Mouse (Mus musculus) thymus, postnatal 14 days (tissue): ENCODE results near the gene B4galnt4.
A peak's percentile ranks its signal among the peaks of the same experiment; 100 is the strongest.
"Not testable (repeated sequence)": the region's sequence is repeated elsewhere in the genome, so short reads cannot be mapped to it uniquely, and the experiment has no call there.

Experiments used
- DNase-seq: peaks from one replicate; pipeline ENCODE4 v3.0.0; 2021

The B4galnt4 gene

GRCm38 (mm10) chr7:141060426-141061242 is at the start of gene B4galnt4:
TSS of gene B4galnt4 (plus strand) at chr7:141061104.
- peak; percentile 68 for DNase-seq

DNA sequence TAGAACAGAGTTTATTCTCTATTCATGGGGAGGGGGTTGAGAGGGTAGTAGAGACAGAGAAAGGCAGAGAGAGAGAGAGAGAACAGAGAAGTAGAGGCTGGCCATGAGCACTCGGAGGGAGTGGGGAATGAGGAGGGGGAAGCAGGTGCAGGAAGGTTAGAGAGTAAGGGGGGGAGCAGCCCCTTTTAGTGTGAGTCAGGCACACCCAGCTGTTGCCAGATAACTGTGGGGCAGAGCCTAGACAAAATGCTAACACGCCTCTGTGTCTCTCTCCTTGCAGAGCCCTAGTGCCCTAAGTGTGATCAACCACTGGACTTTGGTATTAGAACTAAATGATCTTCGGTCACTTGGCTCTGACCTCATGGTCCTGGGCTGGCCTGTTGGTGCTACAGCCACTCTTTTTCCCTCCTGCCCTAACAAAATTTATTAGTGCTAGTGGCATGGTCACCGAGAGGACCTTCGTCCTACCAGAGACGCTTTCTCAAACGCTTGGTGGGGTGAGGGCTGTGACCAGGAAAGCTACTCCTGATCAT is 49.6 kb upstream of the B4galnt4 start:
- peak; percentile 7 for DNase-seq

DNA sequence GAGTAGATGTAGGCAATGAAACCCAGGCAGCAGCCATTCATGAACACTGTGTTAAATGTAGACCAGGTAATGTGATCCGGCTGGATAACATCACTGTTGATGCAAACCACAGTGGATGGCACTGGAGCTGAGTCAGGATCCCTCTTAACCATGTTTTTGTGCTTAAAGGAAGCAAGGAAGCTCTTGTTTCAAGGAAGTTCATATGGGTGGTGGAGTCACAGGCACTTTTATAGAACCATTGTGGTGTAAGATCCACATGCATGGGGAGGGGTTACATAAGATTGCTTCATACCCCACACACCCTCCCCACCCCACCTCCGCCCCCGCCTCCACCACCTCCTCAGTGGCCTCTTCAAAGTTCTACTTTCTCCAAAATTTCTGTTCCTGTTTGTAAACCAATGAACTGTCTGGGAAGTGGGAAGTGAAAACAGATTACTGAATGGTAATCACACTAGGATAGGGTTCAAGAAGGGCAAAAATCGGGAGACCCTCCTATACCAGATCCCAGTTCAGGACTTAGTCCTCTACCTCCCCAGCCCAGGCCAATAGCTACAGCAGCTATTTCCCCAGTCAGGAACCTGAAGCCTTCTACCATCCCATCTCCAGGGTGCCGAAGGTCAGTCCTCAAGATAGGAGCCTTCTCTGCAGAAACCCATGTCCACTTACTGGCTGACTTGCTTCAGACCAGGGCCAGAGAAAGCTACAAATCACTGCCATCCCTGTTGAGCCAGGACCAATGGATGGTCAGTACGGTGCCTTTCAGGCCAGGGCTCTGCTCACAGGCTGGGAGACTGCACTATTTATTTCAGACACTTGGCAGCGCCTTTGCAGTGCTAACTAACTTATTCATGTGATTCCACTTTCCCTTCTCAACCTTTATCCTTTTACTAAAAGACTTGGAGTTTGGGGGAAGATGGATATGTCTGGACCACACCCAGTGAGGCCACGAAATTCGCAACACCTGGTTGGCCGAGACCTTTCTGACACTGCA is 43.9 kb upstream of the B4galnt4 start:
- no peak for DNase-seq

DNA sequence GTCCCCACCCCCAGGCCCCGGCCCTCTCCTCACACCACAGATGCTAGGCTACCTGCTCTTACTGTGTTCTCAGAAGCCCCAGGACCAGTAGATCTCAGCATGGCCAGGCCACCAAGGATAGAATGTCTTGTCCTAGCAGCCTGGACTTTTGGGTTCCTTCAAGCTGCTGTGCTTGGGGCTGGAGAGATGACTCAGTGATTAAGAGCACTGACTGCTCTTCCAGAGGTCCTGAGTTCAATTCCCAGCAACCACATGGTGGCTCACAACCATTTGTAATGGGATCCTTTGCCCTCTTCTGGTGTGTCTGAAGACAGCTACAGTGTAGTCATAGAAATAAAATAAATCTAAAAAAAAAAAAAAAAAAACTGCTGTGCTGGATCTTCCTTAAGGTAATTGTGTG is 43.1 kb upstream of the B4galnt4 start, which contains the start of gene Ifitm6:
Gene Ifitm6 (minus strand): TSS at position 101 of the 400 bp plus-strand sequence.
- DNase-seq = not testable (repeated sequence)

DNA sequence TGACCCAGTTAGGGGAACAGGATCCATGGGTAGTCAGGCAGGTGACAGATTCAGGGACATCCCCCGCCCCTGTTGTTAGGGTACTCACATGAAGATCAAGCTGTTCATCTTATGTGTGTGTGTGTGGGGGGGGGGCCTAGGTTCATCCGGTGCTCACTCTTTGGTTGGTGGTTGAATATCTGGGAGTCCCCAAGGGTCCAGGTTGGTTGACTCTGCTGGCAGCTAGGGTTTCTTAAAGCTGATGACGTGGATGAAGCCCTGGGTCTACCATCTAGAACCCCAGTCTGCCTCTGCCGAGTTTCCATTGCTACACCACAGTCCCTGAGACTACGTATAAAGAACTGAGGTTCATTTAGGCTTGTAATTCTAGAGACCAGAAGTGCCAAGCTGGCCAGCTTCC is 41.9 kb upstream of the B4galnt4 start:
- DNase-seq = no peak

DNA sequence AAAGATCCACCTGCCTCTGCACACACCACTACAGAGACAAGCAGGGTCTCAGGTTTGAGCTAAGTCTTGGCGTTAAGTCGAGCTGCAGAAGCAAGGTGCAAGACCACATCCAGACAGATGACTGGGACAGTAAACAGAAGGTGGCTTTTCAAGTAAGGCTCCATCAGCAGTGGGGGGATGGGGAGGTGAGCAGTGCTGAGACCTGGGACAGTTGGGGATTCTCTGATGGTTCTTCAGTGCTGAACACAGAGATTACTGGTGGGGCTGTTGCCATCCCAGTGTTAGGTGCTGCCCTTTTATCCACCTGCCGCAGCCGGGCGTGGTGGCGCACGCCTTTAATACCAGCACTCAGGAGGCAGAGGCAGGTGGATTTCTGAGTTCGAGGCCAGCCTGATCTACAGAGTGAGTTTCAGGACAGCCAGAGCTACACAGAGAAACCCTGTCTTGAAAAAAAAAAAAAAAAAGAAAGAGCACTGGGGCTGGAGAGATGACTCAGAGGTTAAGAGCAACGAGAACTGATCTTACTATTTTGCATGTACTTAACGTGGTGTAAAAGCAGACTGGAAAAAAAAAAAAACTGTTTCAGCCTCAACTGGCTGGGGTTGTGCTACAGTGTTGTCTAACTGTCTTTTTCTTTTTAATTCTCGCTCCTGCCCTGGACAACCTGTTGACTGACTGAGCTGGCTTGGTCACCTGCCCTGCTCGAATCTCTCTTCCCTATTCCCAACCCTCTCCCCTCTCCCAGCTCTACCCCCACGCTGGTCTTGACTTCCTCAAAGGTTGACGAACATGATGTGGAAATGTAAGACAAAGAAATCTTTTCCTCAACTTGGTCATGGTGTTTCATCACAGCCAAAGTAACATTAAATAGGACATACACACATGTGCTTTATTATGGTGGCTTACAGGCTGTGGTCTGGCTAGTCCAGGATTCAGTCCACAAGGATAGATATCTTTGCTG is 39.1 kb upstream of the B4galnt4 start:
- DNase-seq = no peak

- no peak for DNase-seq
These were observed 35.8 kb upstream of the B4galnt4 start for GRCm38 (mm10) chr7:141024865-141025838.

DNA sequence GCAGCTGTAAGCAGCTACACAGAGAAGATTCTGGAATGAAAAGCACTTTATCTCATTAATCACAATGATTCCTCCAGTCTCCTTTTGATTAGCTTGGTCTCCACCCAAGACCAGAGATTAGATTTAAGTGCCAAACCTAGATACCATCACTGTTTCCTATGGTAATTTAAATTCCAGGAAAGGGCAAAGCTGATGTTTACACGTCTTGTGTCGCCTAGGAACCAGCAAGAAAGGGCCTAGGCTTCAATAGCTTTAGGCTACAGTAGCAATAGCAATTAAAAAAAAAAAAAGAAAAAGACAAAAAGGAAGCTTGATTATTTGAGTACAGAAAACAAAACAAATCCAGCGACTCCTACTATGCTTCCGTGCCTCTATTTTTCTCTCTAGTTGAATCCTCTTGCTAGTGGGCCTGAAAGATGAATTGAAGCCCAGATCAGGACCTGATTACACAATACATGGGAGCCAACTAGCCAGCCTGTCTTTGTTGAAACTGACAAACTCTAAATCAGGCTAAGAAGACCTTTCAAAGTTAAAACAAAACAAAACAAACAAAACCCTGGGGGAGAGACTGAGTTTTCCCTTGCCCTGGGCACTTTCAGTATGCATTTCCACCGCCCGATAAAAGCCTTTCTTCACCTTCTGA is 34.7 kb upstream of the B4galnt4 start:
- DNase-seq = no peak

GRCm38 (mm10) chr7:141026740-141027098 is 34.2 kb upstream of the B4galnt4 start:
- no peak for DNase-seq

DNA sequence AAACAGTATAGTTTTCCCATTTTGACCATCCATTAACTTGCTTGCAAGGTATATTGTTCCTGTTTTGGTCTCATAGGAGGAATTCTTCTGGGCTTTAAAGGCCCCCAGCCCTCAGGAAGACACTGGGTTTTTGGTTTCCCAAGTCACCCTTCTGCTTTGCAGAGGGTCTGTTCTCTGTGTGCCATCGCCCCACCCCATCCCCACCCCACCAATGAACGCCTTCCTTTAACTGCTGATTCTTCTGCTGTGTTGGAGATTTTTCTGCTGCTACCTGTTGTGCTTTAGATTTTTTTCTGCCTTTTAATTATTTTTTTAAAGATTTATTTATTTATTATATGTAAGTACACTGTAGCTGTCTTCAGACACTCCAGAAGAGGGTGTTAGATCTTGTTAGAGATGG is 32.1 kb upstream of the B4galnt4 start, which contains the start of gene Gm17387:
Gene Gm17387 (plus strand): TSS at position 301 of the 400 bp plus-strand sequence.
- no peak for DNase-seq

DNA sequence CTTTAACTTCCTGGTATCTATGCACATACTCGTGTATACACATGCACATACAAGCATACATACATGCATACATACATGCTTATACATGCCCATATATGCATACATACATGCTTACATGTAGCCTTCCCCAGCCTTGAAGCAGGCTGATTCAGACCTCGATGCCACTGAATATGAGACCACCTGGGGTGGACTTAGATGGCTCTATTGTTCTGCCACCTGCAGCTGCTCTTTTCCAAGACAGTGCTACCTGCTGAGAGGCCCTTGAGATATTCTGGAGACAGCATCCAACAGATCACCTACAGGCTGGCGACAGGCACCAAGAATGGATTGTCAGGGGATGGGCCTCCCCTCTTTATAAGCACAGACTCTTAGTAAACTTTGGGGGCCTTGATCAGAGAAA is 30.5 kb upstream of the B4galnt4 start:
- DNase-seq = no peak

- DNase-seq = no peak
These were observed 28.3 kb upstream of the B4galnt4 start for GRCm38 (mm10) chr7:141032458-141033167.

DNA sequence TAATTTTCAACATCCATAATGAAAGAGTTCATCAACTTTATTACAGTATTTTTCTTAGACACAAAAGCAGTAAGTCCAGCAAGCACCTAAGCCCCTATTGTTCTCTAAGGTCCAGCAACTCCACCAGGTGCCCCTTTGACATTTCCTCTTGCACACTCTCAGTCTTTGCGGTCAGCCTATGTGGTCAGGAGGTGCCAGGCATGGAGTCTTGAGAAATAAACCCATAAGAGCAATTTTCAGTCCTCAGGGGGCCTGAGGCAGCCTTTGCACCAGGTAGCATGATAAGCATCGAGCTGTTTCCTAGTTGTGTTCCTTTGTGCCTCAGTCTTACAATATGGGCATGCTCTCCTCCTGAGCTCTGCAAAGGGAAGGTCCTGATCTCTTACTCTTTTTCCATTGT is 24.3 kb upstream of the B4galnt4 start:
- DNase-seq = not testable (repeated sequence)

GRCm38 (mm10) chr7:141038090-141039032 is 22.5 kb upstream of the B4galnt4 start:
- no peak for DNase-seq

DNA sequence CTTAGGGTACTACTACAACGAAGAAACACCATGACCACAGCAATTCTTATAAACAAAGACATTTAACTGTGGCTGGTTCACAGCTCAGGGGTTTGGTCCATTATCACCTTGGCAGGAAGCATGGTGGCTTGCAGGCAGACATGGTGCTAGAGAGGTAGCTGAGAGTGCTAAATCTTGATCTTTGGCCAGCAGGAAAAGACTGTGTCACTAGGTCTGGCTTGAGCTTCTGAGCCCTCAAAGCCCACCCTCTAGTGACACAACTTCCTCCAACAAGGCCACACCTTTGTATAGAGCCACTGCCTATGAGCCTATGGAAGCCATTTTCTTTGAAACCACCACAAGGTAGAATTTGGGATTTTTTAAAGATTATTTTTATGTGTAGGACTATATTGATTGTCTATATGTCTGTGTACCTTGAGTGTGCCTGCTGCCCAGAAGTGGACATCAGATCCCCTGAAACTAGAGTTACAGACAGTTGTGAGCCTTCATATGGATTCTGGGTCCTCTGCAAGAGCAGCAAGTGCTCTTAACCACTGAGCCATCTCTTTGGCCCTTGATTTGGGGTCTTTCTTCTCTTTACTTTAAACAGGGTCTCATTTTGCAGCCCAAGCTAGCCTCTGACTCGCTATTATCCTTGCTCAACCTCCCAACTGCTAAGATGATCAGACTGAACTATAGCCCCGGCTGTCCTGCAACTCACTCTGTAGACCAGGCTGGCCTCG is 21.4 kb upstream of the B4galnt4 start:
- no peak for DNase-seq

DNA sequence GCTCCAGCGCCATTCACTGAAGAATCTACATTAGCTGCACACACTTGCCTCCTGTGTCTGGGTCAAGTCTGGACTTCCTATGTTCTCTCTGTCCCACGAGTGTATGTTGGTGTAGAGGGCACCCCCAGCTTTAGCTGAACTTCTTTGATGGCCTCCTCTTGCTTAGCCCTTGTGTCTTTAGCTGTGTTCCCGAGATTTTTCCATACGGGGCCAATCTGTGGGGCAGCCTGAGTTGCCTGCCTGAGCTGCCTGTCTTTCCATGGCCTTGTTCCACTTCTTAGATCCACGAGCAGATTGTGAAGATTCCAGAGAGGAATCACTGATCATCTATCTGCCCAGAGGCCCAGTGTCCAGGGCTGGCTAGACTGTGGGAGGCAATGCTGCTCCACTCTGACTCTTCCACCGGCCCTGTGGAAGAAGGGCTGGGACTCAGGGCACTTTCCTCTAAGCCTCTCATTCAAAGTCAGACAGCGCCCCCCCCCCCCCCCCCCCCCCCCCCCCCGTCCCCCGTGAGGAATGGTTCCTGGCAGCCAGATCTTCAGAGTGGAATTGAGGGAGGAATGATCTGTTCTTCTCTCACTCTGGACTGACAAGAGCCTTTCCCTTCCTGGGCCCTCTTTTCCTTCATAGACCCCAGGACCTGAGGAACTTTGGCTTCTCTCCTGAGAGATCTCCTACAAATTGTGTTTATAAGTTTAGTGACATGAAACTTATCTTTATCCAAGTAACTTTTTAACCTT is 19.9 kb upstream of the B4galnt4 start:
- DNase-seq = no peak

DNA sequence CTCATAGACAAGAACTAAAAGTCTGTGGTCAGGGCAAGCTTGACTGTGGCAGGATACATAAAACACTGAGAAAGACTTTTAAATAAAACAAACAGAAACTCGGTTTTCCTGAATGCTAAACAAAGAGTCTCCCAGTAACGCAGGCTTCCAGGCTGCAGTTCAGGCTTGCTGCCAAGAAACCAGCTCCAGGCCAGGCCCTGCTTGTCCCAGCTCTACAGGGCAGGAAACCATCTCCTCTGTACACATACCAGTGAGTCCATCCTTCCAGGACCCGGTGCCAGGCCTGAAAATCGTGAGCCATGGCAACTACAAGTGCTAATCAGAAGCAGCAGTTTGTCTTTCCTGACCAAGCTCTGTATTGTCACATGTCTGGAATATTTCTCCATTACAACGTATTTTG is 19.2 kb upstream of the B4galnt4 start:
- no peak for DNase-seq
